Mouse (Mus musculus) liver, embryonic 14.5 days (tissue): Measurements from ENCODE around the gene Srgap3.
A peak's percentile ranks its signal among the peaks of the same experiment; 100 is the strongest.

Experiments used
- CTCF ChIP-seq: IDR thresholded peaks from 2 replicates; pipeline ENCODE4 v1.5.1; 2016; ENCODE audit warnings: antibody characterized with exemption, low read depth, control low read depth
- EP300 ChIP-seq: IDR thresholded peaks from 2 replicates; pipeline ENCODE4 v1.6.1; 2016; ENCODE audit warnings: antibody characterized with exemption, low read depth

DNA sequence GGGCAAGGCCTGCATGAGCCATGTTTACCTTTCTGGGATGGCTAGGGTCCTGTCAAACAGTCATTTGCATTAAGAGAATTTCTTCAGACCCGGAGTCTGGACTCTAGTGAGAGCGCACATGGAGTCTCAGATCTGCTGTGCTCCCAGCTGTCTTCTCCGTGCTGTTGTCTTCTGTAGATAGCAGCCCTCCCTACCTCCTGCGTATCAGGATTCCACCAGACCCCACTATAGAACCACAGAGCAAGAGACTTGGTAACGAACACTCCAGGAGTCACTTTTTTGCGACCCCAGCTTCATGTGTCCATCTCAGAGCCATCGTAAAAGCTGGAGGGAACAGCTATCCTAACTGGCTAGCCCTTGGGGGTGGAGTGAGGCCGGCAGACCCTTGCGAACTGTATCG lies 25.1 kb upstream of the Srgap3 start:
- TF ChIP-seq CTCF = no peak
- TF ChIP-seq EP300 = peak; percentile 42
